Mouse (Mus musculus) ES-Bruce4 (cell line): ENCODE measurements at regions not wholly inside any gene's neighbourhood (a gene's known extent, or its start where the extent isn't known, plus 50 kb on each side); places are given as distances from the start of the nearest gene placed in this dataset.

Source experiments
- H3K27ac ChIP-seq: 2 replicates; pipeline ENCODE4 v1.5.1; 2012; ENCODE audit warnings: low read length, inconsistent platforms; ENCODE audit not compliant: insufficient read depth
- H3K27me3 ChIP-seq: 2 replicates; pipeline ENCODE4 v1.6.1; 2012; ENCODE audit warnings: mild to moderate bottlenecking, low read length, inconsistent platforms; ENCODE audit not compliant: control insufficient read depth, poor library complexity, insufficient read depth, severe bottlenecking
- H3K36me3 ChIP-seq: 2 replicates; pipeline ENCODE4 v1.6.1; 2012; ENCODE audit warnings: inconsistent platforms, mild to moderate bottlenecking, low read length, moderate library complexity; ENCODE audit not compliant: control insufficient read depth, poor library complexity, insufficient read depth, severe bottlenecking
- H3K4me1 ChIP-seq: one replicate; pipeline ENCODE4 v1.8.1; 2011; ENCODE audit warnings: low read length; ENCODE audit not compliant: control insufficient read depth, insufficient read depth
- H3K4me3 ChIP-seq: 2 replicates; pipeline ENCODE4 v1.5.1; 2011; ENCODE audit warnings: low read depth, mild to moderate bottlenecking, low read length
- H3K9ac ChIP-seq: 2 replicates; pipeline ENCODE4 v1.6.1; 2012; ENCODE audit warnings: low read depth, mild to moderate bottlenecking, inconsistent platforms; ENCODE audit not compliant: poor library complexity, severe bottlenecking
- H3K9me3 ChIP-seq: replicated peaks from 2 replicates; pipeline ENCODE4 v1.6.1; 2012; ENCODE audit warnings: mild to moderate bottlenecking, low read length, inconsistent platforms; ENCODE audit not compliant: control insufficient read depth, poor library complexity, insufficient read depth, severe bottlenecking
- CTCF ChIP-seq: IDR thresholded peaks from one replicate; pipeline ENCODE4 v1.8.1; 2011; ENCODE audit warnings: low read depth, low read length
- EP300 ChIP-seq: IDR thresholded peaks from 2 replicates; pipeline ENCODE4 v1.6.1; 2011; ENCODE audit warnings: low read depth, low read length; ENCODE audit not compliant: insufficient read depth
- POLR2A ChIP-seq: IDR thresholded peaks from one replicate; pipeline ENCODE4 v1.8.1; 2011; ENCODE audit warnings: low read length; ENCODE audit not compliant: insufficient read depth

- H3K9ac ChIP-seq = no peak overlapping the region
- H3K4me3 ChIP-seq = no peak overlapping the region
- no peak overlapping the region for H3K27ac ChIP-seq
- TF ChIP-seq CTCF (no peak), POLR2A (no peak), EP300 (no peak)
- H3K27me3 ChIP-seq = no peaks in the 10 kb centered on the region
- H3K36me3 ChIP-seq = no peaks in the 10 kb centered on the region
- H3K4me1 ChIP-seq = no peaks in the 10 kb centered on the region
- H3K9me3 ChIP-seq = no peaks in the 10 kb centered on the region
These were observed 109.6 kb upstream of the Lef1 start for GRCm38 (mm10) chr3:131000701-131001100.

- no peak overlapping the region for H3K27ac ChIP-seq
- H3K9ac ChIP-seq = no peak overlapping the region
- H3K27me3 ChIP-seq = no peaks in the 10 kb centered on the region
- H3K4me1 ChIP-seq = no peaks in the 10 kb centered on the region
- TF ChIP-seq EP300 = no peak
- TF ChIP-seq POLR2A = no peak
- no peak for TF ChIP-seq CTCF
- H3K36me3 ChIP-seq = no peaks in the 10 kb centered on the region
- no peaks in the 10 kb centered on the region for H3K9me3 ChIP-seq
- no peak overlapping the region for H3K4me3 ChIP-seq
These were observed 110.0 kb upstream of the Lef1 start for GRCm38 (mm10) chr3:131000252-131000651.

- no peak for TF ChIP-seq POLR2A
These were observed 110.5 kb upstream of the Lef1 start for GRCm38 (mm10) chr3:130999818-131000217.

GRCm38 (mm10) chr3:130998433-130998832 is 111.8 kb upstream of the Lef1 start:
- Histone ChIP-seq H3K9me3 (no peaks in the 10 kb centered on the region), H3K4me1 (no peaks in the 10 kb centered on the region), H3K36me3 (no peaks in the 10 kb centered on the region), H3K27me3 (no peaks in the 10 kb centered on the region), H3K27ac (no peak overlapping the region), H3K9ac (no peak overlapping the region), H3K4me3 (no peak overlapping the region)
- TF ChIP-seq POLR2A (no peak), EP300 (no peak), CTCF (no peak)

More at GRCm38 (mm10) chr3:130999818-131000217, 110.5 kb upstream of the Lef1 start:
- Histone ChIP-seq H3K9me3 (no peaks in the 10 kb centered on the region), H3K9ac (no peak overlapping the region), H3K4me1 (no peaks in the 10 kb centered on the region), H3K4me3 (no peak overlapping the region), H3K36me3 (no peaks in the 10 kb centered on the region), H3K27me3 (no peaks in the 10 kb centered on the region), H3K27ac (no peak overlapping the region)

- TF ChIP-seq EP300 = no peak
- TF ChIP-seq CTCF = no peak
- no peak for TF ChIP-seq POLR2A
- H3K27me3 ChIP-seq = no peaks in the 10 kb centered on the region
- H3K36me3 ChIP-seq = no peaks in the 10 kb centered on the region
- H3K4me3 ChIP-seq = no peak overlapping the region
- H3K27ac ChIP-seq = no peak overlapping the region
- no peaks in the 10 kb centered on the region for H3K9me3 ChIP-seq
- no peak overlapping the region for H3K9ac ChIP-seq
- H3K4me1 ChIP-seq = no peaks in the 10 kb centered on the region
These were observed 113.5 kb upstream of the Lef1 start for GRCm38 (mm10) chr3:130996786-130997185.

GRCm38 (mm10) chr3:130991971-130992370 is 118.3 kb upstream of the Lef1 start:
- no peak overlapping the region for H3K9ac ChIP-seq
- H3K27me3 ChIP-seq = no peaks in the 10 kb centered on the region
- no peaks in the 10 kb centered on the region for H3K36me3 ChIP-seq
- no peaks in the 10 kb centered on the region for H3K4me1 ChIP-seq
- no peak for TF ChIP-seq POLR2A
- no peak for TF ChIP-seq CTCF
- H3K4me3 ChIP-seq = no peak overlapping the region
- no peaks in the 10 kb centered on the region for H3K9me3 ChIP-seq
- no peak overlapping the region for H3K27ac ChIP-seq

- H3K4me1 ChIP-seq = no peaks in the 10 kb centered on the region
- no peak overlapping the region for H3K27ac ChIP-seq
- H3K4me3 ChIP-seq = no peak overlapping the region
- H3K36me3 ChIP-seq = no peaks in the 10 kb centered on the region
- TF ChIP-seq EP300 (no peak), CTCF (no peak), POLR2A (no peak)
- no peaks in the 10 kb centered on the region for H3K27me3 ChIP-seq
- no peaks in the 10 kb centered on the region for H3K9me3 ChIP-seq
- H3K9ac ChIP-seq = no peak overlapping the region
These were observed 123.6 kb upstream of the Lef1 start for GRCm38 (mm10) chr3:130986708-130987107.
